Mouse (Mus musculus) thymus, postnatal 0 days (tissue): ENCODE measurements around the gene Acot4. TPM values are rescaled to one million over a fixed set of nuclear protein-coding genes. Genes with fewer than 3 reads are reported as not detected.
"Not testable (repeated sequence)": the region's sequence is repeated elsewhere in the genome, so short reads cannot be mapped to it uniquely, and the experiment has no call there.

ENCODE experiments used
- DNase-seq: peaks from one replicate; pipeline ENCODE4 v3.0.0-alpha.2; 2015; ENCODE audit warnings: low spot score
- polyA plus RNA-seq: library from polyadenylated mRNA; unstranded; fragments of >200 nt; fragmentation: Nextera tagmentation; extraction: Ambion mirVana; gene quantifications from 2 replicates; pipeline ENCODE4 v1.2.1, GENCODE M21; 2015

Acot4 gene
- polyA plus RNA-seq, 1 experiment from 2014 or later = 0.36 TPM

- no peak for DNase-seq
These were observed 39.3 kb downstream of the Acot4 start for GRCm38 (mm10) chr12:84077371-84077990.

GRCm38 (mm10) chr12:84083842-84084241, 45.7 kb downstream of the Acot4 start:
- no peak for DNase-seq

- DNase-seq = no peak
These were observed 46.4 kb downstream of the Acot4 start for GRCm38 (mm10) chr12:84084581-84084980.

GRCm38 (mm10) chr12:84094666-84095065, 56.5 kb downstream of the Acot4 start:
- not testable (repeated sequence) for DNase-seq

Other genes starting within 250 kb of the Acot4 start
- gene Numb, start 116.4 kb upstream of the Acot4 start, polyA plus RNA-seq = 13.6 and 14.9 TPM in 2 replicates
- 16.3 and 21.3 TPM in 2 replicates for gene Riox1, start 87.8 kb upstream of the Acot4 start, polyA plus RNA-seq
- 0.04 TPM in 1 of 2 replicates, not detected in the other for gene Heatr4, start 53.5 kb upstream of the Acot4 start, polyA plus RNA-seq
- 14.0 and 21.8 TPM in 2 replicates for gene Acot2, start 50.5 kb upstream of the Acot4 start, polyA plus RNA-seq
- gene Acot1, start 28.9 kb upstream of the Acot4 start, polyA plus RNA-seq = 15.5 and 19.3 TPM in 2 replicates
- not detected in 2 replicates for gene Gm49366, start 556 bp downstream of the Acot4 start, polyA plus RNA-seq
- gene Acot3, start 13.8 kb downstream of the Acot4 start, polyA plus RNA-seq = not detected in 2 replicates
- gene Acot5, start 30.9 kb downstream of the Acot4 start, polyA plus RNA-seq = 1.8 and 1.9 TPM in 2 replicates
- gene Acot6, start 62.3 kb downstream of the Acot4 start, polyA plus RNA-seq = 0.62 and 0.95 TPM in 2 replicates
- gene Dnal1, start 76.0 kb downstream of the Acot4 start, polyA plus RNA-seq = 1.6 and 2.1 TPM in 2 replicates
- 0.18 and 0.22 TPM in 2 replicates for gene Pnma1, start 110.1 kb downstream of the Acot4 start, polyA plus RNA-seq
- gene Elmsan1, start 180.5 kb downstream of the Acot4 start, polyA plus RNA-seq = 5.1 and 6.3 TPM in 2 replicates
- 34.7 and 35.7 TPM in 2 replicates for gene Ptgr2, start 246.9 kb downstream of the Acot4 start, polyA plus RNA-seq